Mouse (Mus musculus) limb, embryonic 15.5 days (tissue): ENCODE measurements at regions not wholly inside any gene's neighbourhood (a gene's known extent, or its start where the extent isn't known, plus 50 kb on each side); places are given as distances from the start of the nearest gene placed in this dataset.

Experiments
- ATAC-seq: fragments of 200-750 bp; cut with Nextera tagmentation; 2 replicates; pipeline ENCODE4 v1.8.0; 2017; ENCODE audit warnings: low read depth, moderate TSS enrichment; ENCODE audit not compliant: insufficient number of reproducible peaks, low FRiP score, low TSS enrichment
- H3K27ac ChIP-seq: fragments of 300-500 bp; sonication (generic); 2 replicates; pipeline ENCODE4 v1.5.1; 2015; ENCODE audit warnings: moderate library complexity, mild to moderate bottlenecking, inconsistent platforms
- H3K27me3 ChIP-seq: fragments of 300-500 bp; sonication (generic); 2 replicates; pipeline ENCODE4 v1.6.1; 2015; ENCODE audit warnings: inconsistent platforms
- H3K36me3 ChIP-seq: fragments of 300-500 bp; sonication (generic); 2 replicates; pipeline ENCODE4 v1.6.1; 2015; ENCODE audit warnings: inconsistent platforms
- H3K4me1 ChIP-seq: fragments of 300-500 bp; sonication (generic); 2 replicates; pipeline ENCODE4 v1.6.1; 2015; ENCODE audit warnings: inconsistent platforms
- H3K4me2 ChIP-seq: fragments of 300-500 bp; sonication (generic); 2 replicates; pipeline ENCODE4 v1.6.1; 2015; ENCODE audit warnings: mild to moderate bottlenecking, inconsistent platforms
- H3K4me3 ChIP-seq: fragments of 300-500 bp; sonication (generic); 2 replicates; pipeline ENCODE4 v1.5.1; 2015; ENCODE audit warnings: mild to moderate bottlenecking, inconsistent platforms
- H3K9ac ChIP-seq: fragments of 300-500 bp; sonication (generic); 2 replicates; pipeline ENCODE4 v1.6.1; 2015; ENCODE audit warnings: inconsistent platforms
- H3K9me3 ChIP-seq: fragments of 300-500 bp; sonication (generic); 2 replicates; pipeline ENCODE4 v1.6.1; 2016; ENCODE audit warnings: inconsistent platforms
- WGBS: fragments of 180-500 bp; shearing (Covaris S2); methylation state at CpG from one replicate; pipeline ENCODE4 v1.1.7; 2015; 5-methylcytosine and 5-hydroxymethylcytosine counted together

- peaks cover 8% of the 10 kb centered on the region for H3K4me1 ChIP-seq
- H3K9ac ChIP-seq, result no peak overlapping the region
- no peak overlapping the region for H3K27ac ChIP-seq
- H3K4me2 ChIP-seq, result no peak overlapping the region
- no peaks in the 10 kb centered on the region for H3K9me3 ChIP-seq
- H3K36me3 ChIP-seq, result no peaks in the 10 kb centered on the region
- no peaks in the 10 kb centered on the region for H3K27me3 ChIP-seq
- H3K4me3 ChIP-seq, result no peak overlapping the region
- no peak for ATAC-seq
- 61% methylated on average over 7 of the region's 7 CpGs for WGBS
Measured at GRCm38 (mm10) chr7:90080083-90080772, 49.8 kb upstream of the Picalm start.
